21 mouse cellular contexts compared by ENCODE assay signal in the genomic region with DNA sequence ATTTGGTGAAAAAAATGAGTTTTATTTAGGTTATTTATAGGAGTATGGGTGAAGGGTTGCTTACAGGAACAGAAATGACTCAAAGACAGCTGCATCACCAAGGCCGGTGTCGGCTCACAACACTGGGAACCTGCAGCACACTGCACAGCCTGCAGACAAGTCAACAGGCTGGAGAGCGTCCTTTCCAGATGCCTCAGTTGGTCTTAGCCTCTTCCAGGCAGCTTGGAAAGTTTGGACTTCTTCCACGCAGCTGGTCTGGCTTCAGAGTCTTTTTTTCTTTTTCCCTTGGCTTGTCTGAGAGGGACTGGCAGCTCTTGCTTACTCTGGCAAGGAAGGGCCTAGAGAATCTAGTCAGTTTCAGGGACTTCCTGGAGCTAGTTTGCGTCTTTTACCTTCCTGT. TPM values are rescaled to one million over a fixed set of nuclear protein-coding genes. Genes with fewer than 3 reads are reported as not detected.
"Had no signal": no experiment of that assay in that cellular context is flagged by ENCODE, and none has a peak within 500 bp of the region (broad histone marks: within the 10 kb centered on the region; RNA-seq: fewer than 3 reads in every experiment).

No protein-coding gene starts in this region.

- H3K27ac ChIP-seq: layer of hippocampus, adult 2 months; left cerebral cortex, adult 2 months; limb, embryonic 12.5 days; limb, embryonic 15.5 days; liver, embryonic 14.5 days; macrophage; midbrain, embryonic 12.5 days; midbrain, embryonic 15.5 days; stomach, embryonic 15.5 days had no signal

- H3K4me2 ChIP-seq: limb, embryonic 12.5 days; limb, embryonic 15.5 days; liver, embryonic 11.5 days; lung, embryonic 14.5 days; midbrain, embryonic 12.5 days; midbrain, embryonic 15.5 days; stomach, embryonic 15.5 days had no signal

- DNase-seq: kidney, adult 9 months; kidney, postnatal 14 days; kidney, postnatal 4 days; layer of hippocampus, adult 9-11 months; layer of hippocampus, postnatal 36 days; left cerebral cortex, postnatal 4 days; liver, postnatal 0 days; lung, embryonic 14.5 days; thymus, postnatal 25 days had no signal

- H3K36me3 ChIP-seq: limb, embryonic 12.5 days; limb, embryonic 15.5 days; midbrain, embryonic 12.5 days; midbrain, embryonic 15.5 days; stomach, embryonic 15.5 days had no signal

- H3K27me3 ChIP-seq: limb, embryonic 15.5 days; midbrain, embryonic 15.5 days; stomach, embryonic 15.5 days had no signal

- H3K4me3 ChIP-seq: layer of hippocampus, adult 2 months; left cerebral cortex, adult 2 months; limb, embryonic 12.5 days; limb, embryonic 15.5 days; midbrain, embryonic 12.5 days; midbrain, embryonic 15.5 days; stomach, embryonic 15.5 days had no signal

RNA-seq across cellular contexts. Expression of a gene that starts 18.4 kb away (rescaled TPM):
- total RNA-seq: megakaryocyte, adult 5-6 weeks; monocyte, adult 5-6 weeks had no signal
- polyA plus RNA-seq: macrophage had no signal
